Mouse (Mus musculus): ENCODE data around the gene Gsc. TPM values are rescaled to one million over a fixed set of nuclear protein-coding genes. Genes with fewer than 3 reads are reported as not detected.

Gene Gsc
- under 1 TPM in 1 of 2 experiments, not detected in 1; 0.20 TPM for total RNA-seq (2021)

DNA sequence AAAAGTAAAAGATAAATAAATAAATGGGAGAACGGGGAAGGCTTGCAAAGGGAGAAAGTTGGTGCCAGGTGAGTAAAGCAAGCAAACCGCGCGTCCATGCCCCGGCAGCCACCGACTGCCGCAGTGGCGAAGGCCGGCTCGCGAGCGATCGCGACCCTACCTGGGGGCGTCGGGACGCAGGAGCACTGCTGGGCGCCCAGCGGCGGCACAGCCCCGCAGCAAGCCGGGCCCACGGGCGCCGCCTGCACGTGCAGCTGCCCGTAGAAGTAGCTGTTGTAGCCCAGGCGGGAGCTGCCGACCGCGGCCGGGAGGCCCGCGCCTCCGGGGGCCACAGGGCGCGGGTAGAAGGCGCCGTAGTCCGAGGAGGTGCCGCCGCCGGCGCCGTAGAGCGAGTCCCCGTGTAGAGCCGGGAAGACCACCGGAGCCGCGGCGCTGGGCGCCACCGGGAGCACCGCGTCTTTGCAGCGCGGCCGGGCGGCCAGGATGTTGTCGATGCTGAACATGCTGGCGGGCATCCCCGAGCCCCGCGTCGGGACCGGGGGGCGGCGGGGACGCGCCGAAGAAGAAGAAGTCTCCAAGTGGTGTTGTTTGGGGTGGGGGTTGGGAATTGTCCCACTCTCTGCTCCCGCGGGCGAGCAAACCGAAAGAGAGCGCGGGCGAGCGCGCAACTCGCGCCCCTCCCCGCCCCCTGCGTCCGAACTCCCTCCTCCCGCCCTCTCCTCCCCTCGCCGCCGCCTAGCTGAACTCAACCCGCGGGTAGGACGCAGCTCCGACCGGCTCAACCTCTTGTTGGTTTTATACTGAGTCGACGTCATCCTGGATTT is at the start of gene Gsc:
Gene Gsc, minus strand, starts transcription at position 730 of the 824 bp plus-strand sequence.
- DNase-seq, result peak; percentile 47

DNA sequence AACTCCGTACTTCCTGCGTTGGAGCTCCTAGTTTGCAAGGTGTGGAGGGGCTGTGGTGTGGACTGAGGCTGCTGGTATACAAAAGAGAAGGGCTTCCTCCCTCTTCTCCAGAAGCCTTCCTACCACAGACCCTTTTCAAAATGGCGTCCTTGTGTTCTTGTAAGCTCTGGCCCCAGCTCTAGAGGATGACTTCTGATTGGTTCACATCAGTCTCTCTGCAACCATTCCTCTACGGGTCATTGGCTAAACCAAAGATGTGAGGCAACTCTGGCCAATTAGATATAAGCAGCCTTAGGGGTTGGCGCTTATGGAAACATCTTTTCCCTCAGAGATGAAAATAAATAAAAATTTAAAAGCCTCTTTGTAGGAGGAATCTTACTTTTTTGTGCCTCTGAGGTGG is 46.6 kb upstream of the Gsc start:
- no peak for DNase-seq

DNA sequence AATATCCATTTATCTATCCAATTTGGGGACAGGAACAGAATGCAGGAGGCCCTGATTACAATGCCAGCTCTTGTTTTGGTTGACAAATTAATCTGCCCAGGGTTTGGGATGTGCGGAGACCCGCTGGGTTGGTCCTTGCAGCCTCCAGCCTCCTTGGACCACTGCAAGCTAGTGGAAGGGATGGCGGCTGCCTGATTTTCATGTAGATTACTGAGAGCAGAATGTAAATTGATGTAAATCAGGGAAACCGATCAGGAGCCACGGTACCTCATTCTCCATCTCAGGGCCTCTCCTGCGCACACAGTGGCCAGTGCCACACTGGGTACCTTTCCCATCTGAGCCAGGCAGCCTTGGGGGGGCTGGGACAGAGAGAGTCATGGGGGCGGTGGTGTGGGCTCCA is 34.8 kb upstream of the Gsc start:
- no peak for DNase-seq

DNA sequence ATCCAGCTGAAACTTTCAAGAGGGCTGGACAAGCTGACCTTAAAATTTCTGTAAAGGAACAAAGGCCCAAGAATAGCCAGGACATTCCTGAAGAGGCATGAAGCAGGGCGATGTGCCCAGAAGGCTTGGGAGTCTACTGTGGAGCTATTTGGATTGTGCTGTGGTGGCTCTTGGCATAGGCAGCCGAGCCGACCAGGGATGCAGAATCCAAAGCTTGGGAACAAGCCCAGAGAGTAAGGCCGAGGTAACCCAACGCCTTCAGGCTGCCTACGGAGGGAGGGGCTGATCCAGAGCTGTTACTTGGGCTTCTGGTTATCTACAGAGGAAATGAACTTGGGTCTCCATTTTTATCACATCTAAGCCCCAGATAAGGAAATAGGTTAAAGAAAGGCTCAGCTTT is 18.9 kb upstream of the Gsc start:
- peak; percentile 64 for DNase-seq

DNA sequence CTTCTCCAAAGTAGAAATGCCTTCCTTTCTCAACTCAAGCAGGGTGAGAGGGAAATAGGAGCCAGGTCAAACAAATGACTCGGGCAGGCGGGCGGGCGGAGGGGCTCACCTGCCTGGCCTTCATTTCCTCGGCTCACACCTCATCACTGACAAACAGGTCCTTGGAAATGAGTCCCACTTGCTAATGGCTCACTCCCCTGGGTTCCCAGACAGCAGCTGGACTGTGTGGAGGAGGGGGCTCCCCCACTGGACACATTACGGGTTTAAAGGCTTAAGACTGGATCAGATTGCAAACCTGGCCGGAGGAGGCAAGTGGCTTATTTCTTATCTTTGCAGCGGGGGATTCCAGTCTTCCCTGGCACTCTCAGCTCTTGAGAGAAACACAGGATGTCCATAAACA is 13.1 kb upstream of the Gsc start:
- no peak for DNase-seq

DNA sequence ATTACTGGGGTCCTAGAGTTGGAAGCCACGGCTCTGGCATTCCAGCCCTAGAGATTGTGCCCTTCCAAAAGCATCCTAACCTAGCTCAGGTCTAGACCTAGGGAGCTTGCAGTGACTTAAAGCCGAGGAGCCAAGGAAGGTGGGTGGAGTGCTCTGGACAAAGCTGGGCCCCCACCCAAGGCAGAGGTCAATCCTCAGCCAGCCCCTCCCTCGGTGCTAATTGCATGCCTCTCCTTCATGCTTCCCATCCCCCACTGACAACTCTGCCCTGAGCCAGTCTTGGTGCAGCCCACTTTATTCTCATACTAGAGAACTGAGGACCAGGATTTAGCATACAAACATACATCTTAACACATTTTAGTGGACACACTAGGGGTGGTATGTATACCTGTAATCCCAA is 12.0 kb upstream of the Gsc start:
- no peak for DNase-seq

DNA sequence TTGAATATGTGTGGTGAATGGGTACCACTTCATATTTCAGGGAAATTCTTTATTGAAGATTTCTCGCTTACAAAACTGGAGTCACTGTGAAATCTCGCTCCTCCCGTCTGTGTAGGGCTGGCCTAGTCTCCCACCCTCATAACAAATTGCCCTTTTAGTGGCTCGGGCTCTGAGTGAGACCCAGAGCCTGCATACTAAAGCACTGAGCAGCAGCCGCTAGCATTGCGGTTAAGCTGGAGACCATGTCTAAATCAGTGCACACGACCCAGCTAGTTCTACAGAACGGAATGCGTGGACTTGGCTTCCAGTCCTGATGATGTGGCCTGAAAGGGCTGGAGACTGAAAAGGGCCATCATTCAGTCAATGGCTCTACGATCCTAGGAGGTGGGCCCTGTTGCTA is 7.9 kb upstream of the Gsc start:
- no peak for DNase-seq

DNA sequence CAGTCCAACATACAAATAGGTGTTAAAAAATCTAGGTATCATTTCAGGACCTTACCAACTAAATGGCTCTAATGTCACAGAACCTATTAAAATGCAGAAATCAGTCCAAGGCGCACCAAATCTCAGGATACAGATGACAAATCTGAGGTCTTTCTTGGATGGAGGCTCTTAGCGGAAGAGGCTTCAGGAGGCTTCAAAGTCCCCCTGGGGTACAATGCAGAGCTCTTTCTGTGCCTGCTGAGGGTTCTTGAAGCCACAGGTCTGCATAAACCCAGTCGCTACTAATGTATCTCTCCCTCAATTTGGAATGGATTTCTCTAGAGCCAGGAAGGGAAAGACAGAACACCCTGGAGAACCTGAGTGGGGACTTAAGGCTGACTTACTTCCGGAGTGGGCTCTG is 5.1 kb upstream of the Gsc start:
- DNase-seq, result no peak

DNA sequence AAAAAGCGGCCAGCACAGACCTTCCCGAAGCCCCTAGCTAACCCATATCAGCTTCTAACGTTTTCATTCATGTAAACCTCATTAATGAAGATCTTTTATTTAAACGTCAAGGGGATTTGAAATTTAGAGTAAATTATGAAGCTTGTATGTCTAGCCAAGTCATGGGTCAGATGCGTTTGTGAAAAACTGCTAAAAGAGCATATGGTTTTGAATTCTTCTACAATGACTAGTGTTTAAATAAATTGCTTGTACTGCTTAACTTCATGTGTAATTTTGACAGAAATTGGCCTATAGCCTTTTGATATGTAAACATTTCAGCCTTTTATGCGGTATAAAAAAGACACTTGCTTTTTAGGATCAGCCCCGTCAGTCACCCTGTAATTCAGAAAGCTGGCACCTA is 4.4 kb upstream of the Gsc start:
- DNase-seq, result no peak

DNA sequence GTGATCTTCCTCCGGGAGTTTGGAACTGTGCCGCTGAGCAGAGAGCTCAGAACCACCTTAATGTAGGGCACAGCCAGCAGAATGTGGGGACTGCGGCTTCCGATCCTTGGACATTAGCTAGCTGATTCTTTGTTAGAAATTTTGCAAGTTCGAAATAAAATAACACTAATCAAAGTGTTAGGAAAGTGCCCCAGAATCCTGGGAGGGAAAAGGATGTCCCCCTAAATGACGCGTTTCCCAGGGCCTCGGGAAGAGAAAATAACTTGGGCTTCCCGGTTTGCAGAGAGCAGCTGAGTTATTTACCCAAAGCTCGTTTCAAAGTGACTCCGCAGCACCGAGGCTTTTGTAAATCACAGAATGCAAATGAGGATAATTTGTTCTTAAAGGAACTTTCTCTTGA is 3.9 kb upstream of the Gsc start:
- no peak for DNase-seq

DNA sequence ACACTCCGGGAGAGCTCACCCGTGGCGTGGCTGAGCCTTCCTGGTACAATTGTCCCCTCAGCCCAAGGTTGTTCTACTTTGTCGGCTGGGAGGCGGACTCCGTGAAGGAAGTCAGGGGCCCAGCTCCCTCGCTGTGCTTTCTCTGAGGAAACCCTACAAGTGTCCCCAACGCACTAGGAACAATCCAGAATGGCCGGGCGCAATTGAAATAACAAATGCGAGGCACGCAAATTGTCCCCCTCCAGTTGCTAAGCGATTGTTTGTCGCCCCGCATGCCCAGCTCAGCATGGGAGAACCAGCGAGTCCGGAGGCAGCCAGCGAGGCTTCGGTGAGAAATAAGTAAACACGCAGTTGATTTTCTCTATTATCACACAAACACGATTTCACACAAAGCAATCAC is 2.8 kb upstream of the Gsc start:
- no peak for DNase-seq

DNA sequence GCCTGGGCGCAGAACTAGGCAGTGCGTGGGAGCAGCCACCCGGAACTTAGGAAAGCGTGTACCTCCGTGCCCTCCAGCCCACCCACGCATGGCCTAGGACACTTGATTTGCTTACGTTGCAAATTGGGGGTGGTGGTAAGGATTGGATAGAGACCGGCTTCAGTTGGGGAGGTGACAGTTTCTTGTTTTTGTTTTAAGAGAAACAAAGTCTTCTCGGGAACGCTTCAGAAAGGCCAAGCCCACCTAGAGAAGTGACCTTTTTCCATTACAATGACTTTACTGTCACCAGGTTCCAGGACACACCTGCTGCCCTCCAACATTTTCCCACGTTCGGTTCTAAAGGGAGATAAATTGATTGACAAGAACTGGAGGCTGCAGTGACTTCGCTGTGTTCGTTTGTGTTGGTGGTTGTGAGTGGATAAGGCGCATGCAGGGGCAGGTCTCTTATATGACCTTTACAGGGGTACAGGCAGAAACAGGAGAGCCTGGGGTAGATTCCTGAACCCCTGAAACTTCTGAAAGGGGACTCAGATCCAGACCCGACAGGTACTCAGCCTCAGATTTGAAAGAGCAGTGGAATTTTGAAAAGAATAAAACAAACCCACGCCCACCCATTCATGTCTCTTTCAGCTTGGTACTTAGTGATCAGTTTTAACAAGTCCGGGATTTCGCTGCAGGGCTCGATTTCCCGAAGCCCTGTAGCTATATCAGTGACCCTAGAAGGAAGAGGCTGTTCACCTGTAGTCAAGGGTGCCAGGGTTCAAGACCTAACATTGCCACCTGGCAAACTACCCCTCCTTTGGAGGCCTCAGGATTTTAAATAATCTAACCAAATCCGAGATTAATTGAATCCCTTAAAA is 2.0 kb upstream of the Gsc start:
- no peak for DNase-seq

DNA sequence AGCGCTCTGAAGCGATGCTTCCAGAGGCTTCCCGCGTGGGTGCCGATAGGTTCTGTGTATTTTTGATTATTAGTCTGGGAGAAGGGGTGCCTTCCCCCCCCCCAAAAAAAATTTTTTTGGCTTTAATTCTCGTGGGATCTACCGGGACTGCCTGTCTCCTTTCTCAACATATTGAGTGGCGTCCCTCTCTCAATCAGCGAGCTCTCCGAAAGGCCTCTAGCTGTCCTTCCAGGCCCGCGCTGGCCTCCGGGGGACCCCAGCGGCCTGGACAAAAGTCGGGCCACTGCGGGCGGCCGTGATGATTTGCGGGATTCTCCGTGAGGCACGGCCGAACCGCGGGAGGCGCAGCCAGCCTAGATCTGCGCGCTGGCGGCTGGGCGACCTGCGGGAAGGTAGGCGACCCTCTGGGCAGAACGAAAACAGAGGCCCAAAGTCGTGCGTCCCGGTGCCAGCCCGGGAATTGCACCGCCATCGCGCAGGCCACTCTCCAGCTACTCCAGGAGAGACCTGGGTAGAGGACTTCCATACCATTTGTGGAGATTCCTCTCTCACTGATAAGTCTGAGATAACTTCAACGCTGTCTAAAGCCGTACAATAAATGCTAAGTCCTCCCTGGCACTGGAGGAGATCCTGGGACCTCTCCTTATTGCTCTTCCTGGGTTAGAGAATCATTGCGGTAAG is 1.2 kb upstream of the Gsc start:
- DNase-seq, result peak; percentile 10

DNA sequence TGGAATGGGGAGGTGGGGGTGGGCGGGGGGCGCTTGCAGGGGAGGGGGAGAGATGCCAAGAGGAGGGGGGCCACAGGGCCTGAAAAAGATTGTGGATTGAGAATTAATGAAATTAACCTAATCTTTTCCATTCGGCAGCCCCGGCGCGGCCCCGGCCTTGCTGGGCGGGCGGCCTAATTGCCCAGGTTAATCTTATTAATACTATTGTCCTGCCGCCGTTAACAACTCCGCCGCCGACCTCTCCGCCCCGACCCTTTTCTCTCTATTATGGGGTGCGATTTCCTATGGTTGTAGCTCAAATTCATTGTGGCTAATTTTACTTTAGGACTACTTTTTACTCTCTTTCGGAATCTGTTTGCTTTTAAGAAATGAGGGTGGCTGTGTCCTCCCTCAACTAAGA is 362 bp upstream of the Gsc start:
- DNase-seq, result peak; percentile 11

DNA sequence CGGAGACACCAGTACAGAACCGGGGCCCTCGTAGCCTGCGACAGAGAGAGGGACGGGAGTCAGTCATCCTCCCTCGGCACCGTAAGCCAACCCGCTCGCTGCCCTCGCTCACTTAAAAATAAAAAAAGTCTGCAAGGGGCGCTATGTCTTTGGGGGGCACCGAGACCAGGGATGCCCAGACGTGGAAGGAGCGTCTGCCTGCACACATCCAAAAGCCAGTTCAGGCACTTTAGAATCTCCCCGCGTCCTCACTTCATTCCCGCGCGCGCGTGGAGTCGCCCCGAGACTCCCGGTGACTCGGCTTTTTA is 958 bp downstream of the Gsc start:
- DNase-seq, result no peak

DNA sequence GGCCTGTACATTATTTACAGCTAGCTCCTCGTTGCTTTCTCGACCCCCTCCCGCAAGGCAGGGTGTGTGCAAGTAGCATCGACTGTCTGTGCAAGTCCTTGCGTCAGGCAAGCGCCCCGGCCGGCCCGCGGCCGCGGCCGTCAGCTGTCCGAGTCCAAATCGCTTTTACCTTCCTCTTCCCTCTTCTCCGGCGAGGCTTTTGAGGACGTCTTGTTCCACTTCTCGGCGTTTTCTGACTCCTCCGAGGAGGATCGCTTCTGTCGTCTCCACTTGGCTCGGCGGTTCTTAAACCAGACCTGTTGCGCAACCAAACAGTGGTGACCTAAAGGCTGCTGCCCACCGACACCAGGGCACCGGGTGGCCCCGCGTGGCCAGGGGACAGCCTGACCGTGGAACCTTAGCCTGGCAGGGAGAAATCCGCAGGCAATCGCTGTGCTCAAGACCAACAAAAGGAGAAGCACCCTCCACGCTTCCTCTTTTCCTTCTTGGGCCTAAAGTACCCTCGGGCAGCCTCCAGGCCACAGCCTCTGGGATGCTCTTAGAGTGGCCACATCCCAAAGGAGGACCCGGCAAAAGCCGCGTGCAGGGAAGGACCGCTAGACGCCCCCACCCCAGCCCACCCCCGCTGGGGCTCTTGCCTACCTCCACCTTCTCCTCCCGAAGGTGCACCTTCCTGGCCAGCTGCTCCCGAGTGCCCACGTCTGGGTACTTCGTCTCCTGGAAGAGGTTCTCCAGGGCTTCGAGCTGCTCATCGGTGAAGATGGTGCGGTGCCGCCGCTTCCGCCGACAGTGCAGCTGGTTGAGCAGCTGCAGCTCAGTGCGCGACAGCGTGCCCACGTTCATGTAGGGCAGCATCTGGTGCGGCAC is 1.5 kb downstream of the Gsc start:
- DNase-seq, result peak; percentile 9

DNA sequence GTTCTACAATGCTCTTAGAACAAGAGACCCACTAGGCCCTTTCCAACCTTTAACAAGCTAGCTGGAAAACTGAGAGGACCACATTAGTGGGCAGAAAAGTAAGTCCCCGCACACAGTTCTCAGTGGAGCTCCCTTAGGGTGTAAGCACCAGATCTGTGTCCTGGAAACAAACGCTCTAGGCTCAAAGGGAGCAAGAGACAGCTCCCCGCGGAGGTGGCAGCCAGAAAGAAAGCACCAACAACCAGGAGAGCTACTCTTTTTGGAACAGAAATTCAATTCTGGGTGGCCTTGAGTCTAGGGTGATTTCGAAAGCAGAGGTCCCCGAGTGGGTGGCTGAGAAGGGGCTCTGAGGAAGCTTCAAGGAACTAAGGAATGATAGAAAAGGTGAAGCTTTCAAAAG is 2.5 kb downstream of the Gsc start:
- DNase-seq, result no peak

DNA sequence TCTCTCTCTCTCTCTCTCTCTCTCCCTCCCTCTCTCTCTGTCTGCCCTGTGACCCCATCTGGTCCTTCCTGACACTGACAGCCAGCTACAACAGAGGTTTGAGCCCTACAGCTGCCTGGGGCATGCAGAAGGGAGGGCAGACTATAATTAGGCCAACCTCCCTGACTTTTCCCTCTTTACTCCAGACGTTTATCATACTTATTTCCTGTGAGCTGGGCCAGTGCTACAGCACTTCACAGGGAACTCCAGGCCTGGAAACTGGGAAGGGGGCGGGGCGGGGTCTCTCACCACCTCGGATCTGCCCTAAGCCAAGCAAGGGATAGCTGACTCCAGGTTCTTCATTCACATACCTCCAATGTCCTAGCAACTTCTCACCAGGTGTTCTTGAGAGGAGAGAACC is 4.3 kb downstream of the Gsc start:
- DNase-seq, result no peak

DNA sequence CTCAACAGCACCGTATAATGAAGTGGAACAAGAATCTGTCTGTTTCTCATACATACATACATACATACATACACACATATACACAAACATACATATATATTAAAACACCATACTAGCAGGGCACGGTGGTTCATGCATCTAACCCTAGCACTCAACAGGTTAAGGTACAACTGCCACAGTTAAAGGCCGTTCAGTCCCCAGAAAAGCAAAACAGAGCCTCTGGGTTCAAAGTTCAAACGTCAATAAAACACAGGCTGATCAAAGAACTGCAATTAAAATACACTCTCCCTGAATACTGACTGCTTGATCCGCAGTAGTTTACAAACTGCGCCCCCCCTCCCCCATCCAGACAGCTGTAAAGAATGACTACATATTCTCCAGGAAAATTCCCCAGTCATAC is 5.8 kb downstream of the Gsc start:
- no peak for DNase-seq

DNA sequence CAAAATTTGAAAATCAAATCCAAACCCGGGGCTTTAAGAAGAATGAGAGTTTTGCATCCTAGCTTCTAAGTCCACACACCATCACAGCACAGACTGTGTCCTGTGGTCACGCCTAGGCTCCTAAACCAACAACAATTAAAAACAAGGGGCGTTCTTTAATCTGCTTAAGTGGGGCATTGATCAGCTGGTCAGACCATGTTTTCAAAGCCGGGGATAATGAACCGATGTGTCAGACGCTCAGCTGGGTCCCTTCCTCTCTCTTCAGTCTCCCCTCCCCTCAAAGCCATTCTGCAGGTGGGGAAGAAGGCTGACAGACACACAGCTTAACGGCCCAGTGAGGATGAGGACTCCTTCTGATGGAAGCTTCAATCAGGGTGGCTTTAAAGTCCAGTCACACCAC is 6.2 kb downstream of the Gsc start:
- no peak for DNase-seq

DNA sequence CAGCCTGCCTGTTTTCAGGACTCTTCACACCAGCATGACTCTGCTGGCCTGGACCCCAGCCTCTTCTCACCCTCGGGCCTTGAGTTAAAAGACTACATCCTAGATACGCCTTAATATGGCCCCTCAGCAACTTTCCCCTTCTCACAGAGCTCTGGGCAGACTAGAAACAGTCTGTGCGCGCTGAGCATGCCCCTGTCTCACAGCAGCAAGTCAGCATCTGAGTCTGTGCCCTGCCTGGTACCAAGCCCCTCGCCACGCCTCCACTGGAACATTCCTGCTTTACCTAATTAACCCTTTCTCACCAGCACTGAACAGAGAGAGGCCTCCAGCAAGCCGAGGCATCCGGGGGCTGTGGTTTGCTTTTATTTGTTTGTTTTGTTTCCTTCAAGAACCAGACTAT is 11.8 kb downstream of the Gsc start:
- DNase-seq, result no peak

DNA sequence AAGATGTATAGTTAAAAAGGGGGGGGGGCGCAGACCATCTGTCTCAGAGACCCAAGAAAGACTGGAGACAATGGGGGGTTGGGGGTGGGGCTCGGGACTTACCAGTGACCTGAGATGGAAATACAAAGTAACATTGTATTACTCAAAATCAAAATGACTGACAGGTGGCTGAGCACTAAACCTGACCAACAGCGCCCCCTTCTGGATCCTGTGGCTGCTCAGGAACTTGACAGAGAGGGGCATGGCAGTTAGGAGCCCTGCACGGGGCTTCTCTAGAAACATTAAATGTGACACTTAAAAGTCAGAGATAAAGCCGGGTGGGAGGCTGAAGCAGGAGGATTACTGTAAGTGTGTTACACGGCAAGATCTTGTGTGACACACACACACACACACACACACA is 13.8 kb downstream of the Gsc start:
- DNase-seq, result no peak

DNA sequence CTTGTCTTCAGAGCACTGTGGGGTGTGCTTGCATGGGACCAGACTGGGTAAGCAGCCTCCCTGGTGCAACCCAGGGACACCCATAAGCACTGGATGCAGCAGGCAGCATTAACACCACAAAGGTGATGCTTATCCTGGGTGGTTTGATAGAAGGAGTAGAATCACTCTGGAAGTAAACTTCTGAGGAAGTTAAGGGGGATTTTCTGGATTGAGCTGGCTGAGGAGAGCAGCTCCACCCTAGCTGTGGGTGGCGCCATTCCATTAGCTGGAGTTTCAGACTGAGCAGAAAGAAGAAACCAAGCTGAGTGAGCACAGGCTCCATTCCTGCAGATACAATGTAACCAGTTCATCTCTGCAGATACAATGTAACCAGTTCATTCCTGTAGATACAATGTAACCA is 20.1 kb downstream of the Gsc start:
- no peak for DNase-seq
